Mouse (Mus musculus) layer of hippocampus, adult 18-20 months (tissue): Measurements from ENCODE around the gene Tmem198. TPM values are rescaled to one million over a fixed set of nuclear protein-coding genes. Genes with fewer than 3 reads are reported as not detected.

Experiments
- DNase-seq, 2 experiments: peaks; one replicate each; pipeline ENCODE4 v3.0.0; 2022; ENCODE audit warnings: low spot score in 2 of 2
- total RNA-seq, 2 experiments: library from RNA; stranded (reverse); gene quantifications; 2 replicates each; pipeline ENCODE4 v1.2.3; 2021

Tmem198 gene
- total RNA-seq, 2 experiments from 2014 or later = 68.6 to 70.6 TPM

DNA sequence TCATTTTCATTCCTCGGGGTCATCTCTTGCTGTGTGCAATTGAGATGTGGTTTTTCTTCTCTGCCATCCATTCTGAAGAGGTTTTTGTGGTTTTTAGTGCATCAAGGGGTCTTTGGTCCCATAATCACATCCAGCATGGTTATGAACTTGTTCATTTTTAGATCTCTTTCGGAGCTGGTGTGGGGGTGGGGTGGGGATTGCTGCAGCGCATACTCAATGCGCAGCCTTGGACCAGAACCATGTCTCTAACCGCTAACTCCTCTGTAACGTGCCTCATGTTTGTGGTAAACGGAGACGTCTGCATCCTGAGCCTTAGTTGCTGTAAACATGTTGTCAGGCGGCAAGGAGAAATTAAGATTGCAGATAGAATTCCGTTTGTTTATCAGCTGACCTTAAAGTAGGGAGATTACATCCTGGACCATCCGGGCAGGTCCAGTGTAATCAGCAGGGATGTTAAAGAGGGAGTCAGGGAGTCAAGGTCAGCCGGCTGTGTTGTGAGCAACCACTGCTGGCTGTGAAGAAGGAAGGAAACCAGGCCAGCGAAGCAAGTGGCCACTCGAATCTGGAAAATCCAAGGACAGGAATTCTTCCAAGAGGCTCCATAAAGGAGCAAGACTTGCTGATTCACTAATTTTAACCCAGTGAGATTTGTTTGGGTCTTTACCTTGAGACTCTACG lies 37.5 kb downstream of the Tmem198 start:
- DNase-seq = no peak

DNA sequence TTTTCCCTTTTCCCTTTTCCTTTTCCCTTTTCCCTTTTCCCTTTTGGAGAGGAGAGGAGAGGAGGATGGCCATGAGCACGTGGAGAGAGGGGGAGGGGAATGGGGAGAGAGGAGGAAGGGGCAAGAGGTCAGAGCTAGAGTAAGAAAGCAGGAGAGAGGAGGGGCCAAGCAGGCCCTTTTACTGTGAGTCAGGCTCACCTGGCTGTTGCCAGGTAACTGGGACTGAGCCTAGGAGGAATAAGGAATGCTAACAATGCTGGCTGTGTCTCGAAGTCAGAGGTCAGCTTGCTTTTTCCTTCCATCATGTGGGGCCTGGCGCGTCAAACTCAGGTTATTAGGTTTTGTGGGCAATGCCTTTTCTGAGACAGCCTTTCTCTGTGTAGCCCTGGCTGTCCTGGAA lies 38.7 kb downstream of the Tmem198 start:
- no peak for DNase-seq

DNA sequence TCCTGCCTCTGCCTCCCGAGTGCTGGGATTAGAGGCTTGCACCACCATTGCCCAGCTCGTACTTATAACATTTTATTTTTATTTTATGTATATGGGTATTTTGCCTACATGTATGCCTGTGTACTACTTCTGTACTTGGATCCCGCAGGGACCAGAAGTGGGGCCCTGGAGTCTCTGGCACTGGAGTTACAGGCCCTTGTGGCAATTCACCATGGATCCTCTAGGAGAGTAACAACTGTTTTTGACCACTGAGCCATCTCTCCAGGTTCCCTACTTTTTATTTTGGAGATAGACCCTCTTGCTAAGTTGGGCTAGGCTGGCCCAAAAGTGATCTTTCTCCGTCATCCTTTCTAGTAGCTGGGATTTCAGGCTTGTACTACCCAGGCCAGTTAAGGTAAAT lies 39.1 kb downstream of the Tmem198 start:
- DNase-seq = no peak

DNA sequence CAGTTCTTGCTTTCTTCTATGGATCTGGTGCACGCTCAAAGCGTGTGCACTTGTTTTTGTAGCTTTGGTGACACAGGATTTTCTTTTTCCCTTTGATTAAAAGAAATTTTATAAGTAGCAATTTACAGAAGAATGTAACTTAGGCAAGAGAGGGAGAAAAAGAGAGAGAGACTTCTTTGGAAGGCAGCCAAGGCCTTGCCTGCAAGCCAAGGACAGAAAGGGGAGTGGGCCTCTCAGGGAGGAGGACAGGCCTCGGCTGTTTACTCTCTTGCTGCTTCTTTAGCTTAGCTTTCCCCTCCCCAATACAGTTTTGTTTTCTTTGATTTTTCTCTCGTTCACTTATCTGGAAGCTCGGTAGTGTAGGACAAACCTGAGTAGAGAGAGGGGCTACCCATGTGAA lies 40.2 kb downstream of the Tmem198 start:
- DNase-seq = no peak

DNA sequence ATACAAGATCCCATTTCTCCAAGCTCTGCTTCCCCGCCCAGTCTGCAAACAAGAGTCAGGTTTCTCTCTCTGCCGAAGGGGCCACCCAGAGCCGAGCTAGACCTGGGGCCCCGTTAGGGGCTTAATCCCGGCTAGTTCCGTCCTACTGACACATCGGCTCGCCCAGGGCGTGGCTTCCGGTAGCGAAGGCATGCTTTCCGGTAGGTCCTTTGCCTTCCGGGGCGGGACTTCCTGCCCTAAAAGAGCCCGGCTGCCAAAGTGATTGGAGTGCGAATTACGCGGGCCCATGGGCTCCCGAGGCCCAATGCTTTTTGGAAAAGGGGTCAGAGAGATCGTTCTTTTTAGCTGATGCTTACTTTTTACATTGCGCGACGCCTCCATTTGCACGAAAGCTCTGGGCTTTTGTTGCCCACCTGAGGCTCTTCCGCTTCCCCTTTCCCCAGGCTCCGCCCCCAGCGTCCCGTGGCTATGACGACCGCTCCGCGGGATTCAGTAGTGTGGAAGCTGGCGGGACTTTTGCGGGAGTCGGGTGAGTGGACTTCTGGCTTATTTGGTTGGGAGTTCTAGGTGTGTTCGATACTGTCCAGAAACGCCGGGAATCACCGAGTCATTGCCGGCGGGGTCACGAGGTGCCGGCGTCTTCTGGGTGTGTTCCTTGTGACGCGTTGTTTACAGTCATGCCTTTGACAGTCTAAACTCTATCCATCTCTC lies 42.1 kb downstream of the Tmem198 start, which contains the start of gene Stk11ip:
Stk11ip (plus strand) TSS at position 209 of the 711 bp plus-strand sequence.
- peak; percentile 90 to 94 for DNase-seq

DNA sequence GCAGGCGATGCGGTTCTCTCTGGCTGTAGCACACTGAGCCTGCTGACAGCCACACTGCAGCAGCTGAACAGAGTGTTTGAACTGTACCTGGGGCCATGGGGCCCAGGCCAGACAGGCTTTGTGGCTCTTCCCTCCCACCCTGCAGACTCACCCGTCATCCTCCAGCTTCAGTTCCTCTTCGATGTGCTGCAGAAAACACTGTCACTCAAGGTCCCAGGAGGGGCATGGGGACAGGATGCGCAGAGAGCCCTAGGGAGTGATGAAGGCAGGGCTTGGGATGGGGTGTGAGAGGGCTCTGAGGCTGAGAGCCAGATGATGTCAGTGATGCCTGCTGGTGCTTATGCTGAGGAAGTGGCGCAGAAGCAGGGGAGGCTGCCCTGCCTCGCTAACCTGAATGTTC lies 45.3 kb downstream of the Tmem198 start:
- DNase-seq = no peak

DNA sequence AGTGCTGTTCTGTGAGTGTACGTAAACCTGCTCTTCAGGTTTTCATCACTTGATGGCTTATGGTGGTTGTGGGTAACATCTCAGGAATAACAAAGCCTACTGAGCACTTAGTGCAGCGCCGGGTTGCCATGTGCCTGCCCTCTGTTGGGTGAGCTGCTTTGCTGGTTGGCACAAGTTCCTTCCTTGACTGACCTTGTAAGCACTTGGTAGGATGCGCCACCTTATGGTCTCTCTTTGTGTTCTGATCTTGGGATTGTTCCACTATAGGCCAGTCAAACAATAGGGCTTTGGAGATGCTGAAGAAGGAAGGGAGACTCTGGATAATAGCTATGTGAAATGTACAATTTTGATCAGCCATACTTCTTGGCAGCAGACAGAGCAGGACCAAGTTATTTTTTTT lies 51.2 kb downstream of the Tmem198 start:
- DNase-seq = no peak

DNA sequence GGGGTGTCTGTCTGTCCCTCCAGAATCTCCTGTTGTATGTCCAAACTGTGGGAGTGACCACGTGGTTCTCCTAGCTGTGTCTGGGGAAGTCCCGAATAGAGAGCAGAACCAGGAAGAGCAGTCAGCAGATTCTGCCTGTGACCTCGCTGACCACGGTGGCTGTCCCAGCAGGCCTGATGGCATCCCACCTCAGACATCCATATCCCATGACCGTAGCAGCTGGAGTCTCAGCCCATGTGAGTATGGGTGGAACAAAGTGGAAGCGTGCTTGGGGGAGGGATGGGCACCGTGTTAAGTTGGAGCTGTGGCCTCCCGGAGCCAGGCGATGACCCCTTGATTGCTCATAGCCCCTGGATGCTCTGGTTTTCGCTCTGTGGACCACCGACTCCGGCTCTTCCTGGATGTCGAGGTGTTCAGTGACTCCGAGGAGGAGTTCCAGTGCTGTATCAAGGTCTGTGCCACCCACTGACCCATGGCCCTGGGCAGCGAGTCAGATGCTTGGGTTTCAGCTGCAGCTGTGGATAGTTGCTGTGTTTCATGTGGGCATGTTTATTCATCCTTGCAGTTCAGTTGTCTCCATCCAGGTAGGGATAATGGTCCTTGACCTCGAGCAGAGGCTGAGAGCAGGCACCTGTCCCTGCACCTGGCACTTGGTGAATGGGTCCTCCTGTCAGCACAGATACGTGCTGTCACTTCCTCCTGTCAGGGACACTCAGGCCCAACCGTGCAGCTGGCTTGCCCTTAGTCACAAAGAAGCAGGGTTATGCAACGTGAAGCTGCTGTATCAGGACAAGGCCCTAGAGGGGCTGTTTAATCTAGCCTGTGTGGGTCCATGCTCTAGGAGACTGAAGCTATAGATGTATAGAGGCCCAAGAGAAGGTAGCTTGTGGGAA lies 53.2 kb downstream of the Tmem198 start:
- no peak for DNase-seq

DNA sequence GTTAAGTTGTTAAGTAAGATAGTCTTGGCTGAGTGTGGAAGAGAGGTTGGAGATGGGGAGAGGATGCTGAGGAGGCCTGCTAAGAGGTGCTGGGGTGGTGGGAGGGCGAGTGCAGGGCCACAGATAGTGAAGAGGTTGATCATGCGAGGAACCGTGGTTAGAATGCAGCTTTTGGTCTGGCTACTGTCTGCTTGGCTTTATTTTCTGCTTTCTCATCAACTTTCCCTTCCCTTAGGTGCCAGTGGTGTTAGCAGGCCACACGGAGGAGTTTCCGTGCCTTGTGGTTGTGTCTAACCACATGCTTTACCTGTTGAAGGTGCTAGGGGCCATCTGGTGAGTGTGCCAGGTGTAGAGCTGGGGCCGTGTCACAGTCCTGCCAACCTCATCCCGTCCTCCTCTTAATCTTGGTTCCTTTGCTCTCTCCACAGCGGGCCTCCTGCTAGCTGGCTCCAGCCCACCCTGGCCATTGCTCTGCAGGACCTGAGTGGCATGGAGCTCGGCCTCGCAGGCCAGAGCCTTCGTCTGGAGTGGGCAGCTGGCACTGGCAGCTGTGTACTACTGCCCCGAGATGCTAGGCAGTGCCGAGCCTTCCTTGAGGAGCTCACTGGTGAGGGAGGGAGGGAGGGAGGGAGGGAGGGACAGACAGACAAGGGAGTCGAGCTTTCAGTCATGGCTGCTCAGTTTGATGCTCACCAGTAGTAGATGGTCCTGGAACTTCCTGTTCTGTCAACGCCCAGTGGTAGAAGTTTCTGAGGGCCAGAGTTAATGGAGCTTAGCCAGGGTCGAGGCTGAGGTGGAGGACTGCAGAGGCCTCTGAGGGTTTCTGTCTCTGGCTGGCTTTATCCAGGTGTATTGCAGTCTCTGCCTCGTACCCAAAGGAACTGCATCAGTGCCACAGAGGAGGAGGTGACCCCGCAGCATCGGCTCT lies 54.3 kb downstream of the Tmem198 start:
- DNase-seq = no peak

Other genes starting within 250 kb of the Tmem198 start
- gene A630095N17Rik, start 247.4 kb upstream of the Tmem198 start, total RNA-seq = not detected
- gene Dnajb2, start 243.1 kb upstream of the Tmem198 start, total RNA-seq = 100 to 1,000 TPM in 1 of 2 experiments, 10 to 100 TPM in 1; 93.4 to 100 TPM
- 100 to 1,000 TPM; 399 to 401 TPM for gene Ptprn, start 215.0 kb upstream of the Tmem198 start, total RNA-seq
- gene Resp18, start 201.1 kb upstream of the Tmem198 start, total RNA-seq = 100 to 1,000 TPM; 104 to 114 TPM
- gene Dnpep, start 161.5 kb upstream of the Tmem198 start, total RNA-seq = 10 to 100 TPM; 49.2 to 50.0 TPM
- under 1 TPM; 0.48 to 0.69 TPM for gene Des, start 119.2 kb upstream of the Tmem198 start, total RNA-seq
- 100 to 1,000 TPM; 168 to 178 TPM for gene Speg, start 104.2 kb upstream of the Tmem198 start, total RNA-seq
- gene Gmppa, start 43.6 kb upstream of the Tmem198 start, total RNA-seq = 10 to 100 TPM; 66.4 to 69.1 TPM
- gene Asic4, start 29.1 kb upstream of the Tmem198 start, total RNA-seq = 1 to 10 TPM; 7.3 to 8.1 TPM
- 10 to 100 TPM; 90.3 to 91.5 TPM for gene Chpf, start 225 bp upstream of the Tmem198 start, total RNA-seq
- 10 to 100 TPM; 18.3 to 19.2 TPM for gene Obsl1, start 26.9 kb downstream of the Tmem198 start, total RNA-seq
- gene Inha, start 27.5 kb downstream of the Tmem198 start, total RNA-seq = 10 to 100 TPM; 13.1 to 14.5 TPM
- gene Stk11ip, start 42.0 kb downstream of the Tmem198 start, total RNA-seq = 10 to 100 TPM; 22.8 to 24.2 TPM
- 100 to 1,000 TPM; 109 to 111 TPM for gene Slc4a3, start 66.7 kb downstream of the Tmem198 start, total RNA-seq